Mouse (Mus musculus): Measurements from ENCODE around the gene Gm20888. TPM values are rescaled to one million over a fixed set of nuclear protein-coding genes. Genes with fewer than 3 reads are reported as not detected.
"Not testable (repeated sequence)": the region's sequence is repeated elsewhere in the genome, so short reads cannot be mapped to it uniquely, and the experiment has no call there.

Gm20888 gene
- not detected in 2 replicates for polyA plus RNA-seq (2016; fragmentation: Nextera tagmentation; extraction: Ambion mirVana)

GRCm38 (mm10) chrY:70441582-70441981 lies at the start of gene Gm20888:
TSS of gene Gm20888 (plus strand) at chrY:70441882.
- H3K4me2 ChIP-seq; H3K27ac ChIP-seq; H3K4me1 ChIP-seq; H3K27me3 ChIP-seq; H3K4me3 ChIP-seq (replicated peaks); H3K36me3 ChIP-seq (replicated peaks); H3K9ac ChIP-seq; H3K9me3 ChIP-seq; ATAC-seq (ENCODE audit: low FRiP score): not testable (repeated sequence)
- whole genome bisulfite sequencing = no CpG with 5 or more reads among the region's 6 CpGs

Other genes starting within 250 kb of the Gm20888 start
- gene Gm21118, start 168.2 kb upstream of the Gm20888 start, polyA plus RNA-seq (2016; fragmentation: Nextera tagmentation; extraction: Ambion mirVana) = not detected in 2 replicates
- not detected in 2 replicates for gene Gm29423, start 138.6 kb upstream of the Gm20888 start, polyA plus RNA-seq (2016; fragmentation: Nextera tagmentation; extraction: Ambion mirVana)
- gene Gm29644, start 138.5 kb upstream of the Gm20888 start, polyA plus RNA-seq (2016; fragmentation: Nextera tagmentation; extraction: Ambion mirVana) = not detected in 2 replicates

Measured in forebrain, embryonic 12.5 days (tissue).